Mouse (Mus musculus): ENCODE measurements at regions not wholly inside any gene's neighbourhood (a gene's known extent, or its start where the extent isn't known, plus 50 kb on each side); places are given as distances from the start of the nearest gene placed in this dataset.

GRCm38 (mm10) chr1:128535537-128536150 lies 56.4 kb downstream of the Cxcr4 start:
- TF ChIP-seq CTCF (IDR thresholded peaks at IDR 0.05; ENCODE audit: insufficient read depth, low read depth, low read length) (no peak), POLR2A (IDR thresholded peaks at IDR 0.05; ENCODE audit: insufficient read depth, low read depth, low read length) (no peak)
- no peak overlapping the region for H3K4me3 ChIP-seq (ENCODE audit: insufficient read depth, low read depth, low read length)
- 69% methylated on average over 10 of the region's 10 CpGs for WGBS
- H3K4me1 ChIP-seq (ENCODE audit: control insufficient read depth, insufficient read depth, low read length), result no peaks in the 10 kb centered on the region
- no peak overlapping the region for H3K27ac ChIP-seq (ENCODE audit: insufficient read depth, low read depth, low read length)

DNA sequence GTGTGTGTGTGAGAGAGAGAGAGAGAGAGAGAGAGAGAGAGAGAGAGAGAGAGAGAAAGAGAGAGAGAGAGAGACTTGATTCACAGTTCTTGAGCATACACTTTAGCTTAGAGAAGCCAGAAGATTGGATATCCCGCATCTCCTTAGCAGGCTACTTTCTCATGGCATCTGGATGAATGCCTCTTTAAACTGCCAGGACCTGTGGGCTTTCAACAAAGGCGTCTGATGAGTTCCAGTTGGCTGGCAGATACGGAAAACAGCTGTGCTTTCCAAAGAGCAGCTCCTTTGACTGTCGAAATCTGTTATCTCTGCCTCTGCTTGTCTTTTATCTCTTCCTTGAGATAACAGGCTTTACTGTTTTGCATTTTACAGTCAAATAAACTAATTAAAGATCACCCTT lies 59.5 kb downstream of the Cxcr4 start:
- Histone ChIP-seq H3K4me1 (ENCODE audit: control insufficient read depth, insufficient read depth, low read length) (no peaks in the 10 kb centered on the region), H3K4me3 (ENCODE audit: insufficient read depth, low read depth, low read length) (no peak overlapping the region), H3K27ac (ENCODE audit: insufficient read depth, low read depth, low read length) (no peak overlapping the region)
- TF ChIP-seq POLR2A (IDR thresholded peaks at IDR 0.05; ENCODE audit: insufficient read depth, low read depth, low read length) (no peak), CTCF (IDR thresholded peaks at IDR 0.05; ENCODE audit: insufficient read depth, low read depth, low read length) (no peak)
- WGBS, result 35% methylated on average over 4 of the region's 4 CpGs

- Histone ChIP-seq H3K27ac (ENCODE audit: insufficient read depth, low read depth, low read length) (no peak overlapping the region), H3K4me3 (ENCODE audit: insufficient read depth, low read depth, low read length) (no peak overlapping the region), H3K4me1 (ENCODE audit: control insufficient read depth, insufficient read depth, low read length) (no peaks in the 10 kb centered on the region)
- TF ChIP-seq POLR2A (IDR thresholded peaks at IDR 0.05; ENCODE audit: insufficient read depth, low read depth, low read length), result no peak
- no peak for TF ChIP-seq CTCF (IDR thresholded peaks at IDR 0.05; ENCODE audit: insufficient read depth, low read depth, low read length)
- 89% methylated on average over 4 of the region's 4 CpGs for WGBS
Observed at GRCm38 (mm10) chr1:128529808-128530545, 62.1 kb downstream of the Cxcr4 start.

GRCm38 (mm10) chr1:128519234-128519633 lies 72.9 kb downstream of the Cxcr4 start:
- 97% methylated on average over 4 of the region's 4 CpGs for WGBS
- TF ChIP-seq POLR2A (IDR thresholded peaks at IDR 0.05; ENCODE audit: insufficient read depth, low read depth, low read length) (no peak), CTCF (IDR thresholded peaks at IDR 0.05; ENCODE audit: insufficient read depth, low read depth, low read length) (no peak)
- no peaks in the 10 kb centered on the region for H3K4me1 ChIP-seq (ENCODE audit: control insufficient read depth, insufficient read depth, low read length)
- no peak overlapping the region for H3K27ac ChIP-seq (ENCODE audit: insufficient read depth, low read depth, low read length)
- no peak overlapping the region for H3K4me3 ChIP-seq (ENCODE audit: insufficient read depth, low read depth, low read length)

- TF ChIP-seq CTCF (IDR thresholded peaks at IDR 0.05; ENCODE audit: insufficient read depth, low read depth, low read length), result no peak
- TF ChIP-seq POLR2A (IDR thresholded peaks at IDR 0.05; ENCODE audit: insufficient read depth, low read depth, low read length), result no peak
- Histone ChIP-seq H3K27ac (ENCODE audit: insufficient read depth, low read depth, low read length) (no peak overlapping the region), H3K4me1 (ENCODE audit: control insufficient read depth, insufficient read depth, low read length) (no peaks in the 10 kb centered on the region), H3K4me3 (ENCODE audit: insufficient read depth, low read depth, low read length) (no peak overlapping the region)
- 91% methylated on average over 5 of the region's 5 CpGs for WGBS
Observed at GRCm38 (mm10) chr1:128518514-128518913, 73.6 kb downstream of the Cxcr4 start.

DNA sequence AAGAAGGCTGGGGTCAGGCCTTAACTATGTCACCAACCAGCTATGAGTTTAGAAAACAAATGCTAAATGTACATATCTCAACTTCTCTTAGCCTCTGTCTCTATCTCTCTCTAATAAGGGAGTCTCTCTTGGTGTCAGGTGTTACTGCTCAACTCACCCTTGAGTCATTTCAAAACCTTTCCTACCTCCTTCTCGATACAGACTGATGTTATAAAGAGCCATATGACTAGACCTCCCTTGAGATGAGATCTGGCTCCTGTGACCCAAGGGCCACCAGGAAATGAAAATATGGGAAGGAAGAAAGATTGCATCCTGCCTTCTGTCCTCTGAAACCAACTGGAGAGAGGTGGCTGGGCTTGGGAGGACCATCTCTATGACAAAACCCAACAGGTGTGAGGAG lies 74.7 kb downstream of the Cxcr4 start:
- Histone ChIP-seq H3K4me1 (ENCODE audit: control insufficient read depth, insufficient read depth, low read length) (no peaks in the 10 kb centered on the region), H3K4me3 (ENCODE audit: insufficient read depth, low read depth, low read length) (no peak overlapping the region), H3K27ac (ENCODE audit: insufficient read depth, low read depth, low read length) (no peak overlapping the region)
- TF ChIP-seq CTCF (IDR thresholded peaks at IDR 0.05; ENCODE audit: insufficient read depth, low read depth, low read length), result no peak
- no peak for TF ChIP-seq POLR2A (IDR thresholded peaks at IDR 0.05; ENCODE audit: insufficient read depth, low read depth, low read length)
- WGBS, result 94% methylated on average over 1 of the region's 1 CpGs

DNA sequence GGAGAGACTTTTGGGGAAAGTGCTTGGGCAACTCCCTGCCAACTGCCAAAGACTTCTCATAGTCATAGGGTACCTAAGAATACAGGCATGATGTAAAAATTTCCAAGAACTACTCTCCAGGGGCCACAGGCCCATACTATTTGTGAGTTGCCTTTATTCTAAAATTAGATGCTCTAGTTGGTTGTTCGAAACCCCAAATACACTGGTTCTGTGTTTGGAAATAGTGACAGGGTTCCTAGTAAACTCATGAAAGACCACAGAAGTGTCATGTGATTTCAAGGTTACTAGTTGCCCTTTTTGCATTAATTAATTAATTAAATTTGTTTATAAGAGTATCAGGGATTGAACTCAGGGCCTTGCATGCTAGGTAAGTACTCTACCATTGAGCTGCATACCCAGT lies 77.8 kb downstream of the Cxcr4 start:
- TF ChIP-seq POLR2A (IDR thresholded peaks at IDR 0.05; ENCODE audit: insufficient read depth, low read depth, low read length) (no peak), CTCF (IDR thresholded peaks at IDR 0.05; ENCODE audit: insufficient read depth, low read depth, low read length) (no peak)
- Histone ChIP-seq H3K27ac (ENCODE audit: insufficient read depth, low read depth, low read length) (no peak overlapping the region), H3K4me1 (ENCODE audit: control insufficient read depth, insufficient read depth, low read length) (no peaks in the 10 kb centered on the region), H3K4me3 (ENCODE audit: insufficient read depth, low read depth, low read length) (no peak overlapping the region)
- 95% methylated on average over 1 of the region's 1 CpGs for WGBS

- H3K27ac ChIP-seq (ENCODE audit: insufficient read depth, low read depth, low read length), result no peak overlapping the region
- no peaks in the 10 kb centered on the region for H3K4me1 ChIP-seq (ENCODE audit: control insufficient read depth, insufficient read depth, low read length)
- H3K4me3 ChIP-seq (ENCODE audit: insufficient read depth, low read depth, low read length), result no peak overlapping the region
- WGBS, result 89% methylated on average over 2 of the region's 2 CpGs
- TF ChIP-seq CTCF (IDR thresholded peaks at IDR 0.05; ENCODE audit: insufficient read depth, low read depth, low read length) (no peak), POLR2A (IDR thresholded peaks at IDR 0.05; ENCODE audit: insufficient read depth, low read depth, low read length) (no peak)
Observed at GRCm38 (mm10) chr1:128513911-128514310, 78.2 kb downstream of the Cxcr4 start.

DNA sequence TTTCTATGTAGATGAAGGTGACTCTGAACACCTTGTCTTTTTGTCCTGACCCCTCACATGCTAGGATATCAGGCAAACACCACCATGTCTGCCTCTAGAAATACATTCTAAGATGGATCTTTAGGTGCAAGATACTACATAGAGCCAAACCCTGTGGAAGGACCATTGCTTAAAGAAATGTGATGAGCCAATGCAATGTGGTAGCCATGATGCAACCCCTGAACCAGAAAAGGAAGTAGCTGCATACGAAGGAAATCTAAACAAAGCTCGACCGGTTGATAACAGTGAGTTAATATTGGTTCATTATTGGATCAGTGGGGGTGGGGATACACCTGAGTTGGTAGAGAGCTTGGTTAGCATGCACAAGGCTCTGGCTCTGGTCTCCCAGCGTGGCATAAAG lies 78.9 kb downstream of the Cxcr4 start:
- no peaks in the 10 kb centered on the region for H3K4me1 ChIP-seq (ENCODE audit: control insufficient read depth, insufficient read depth, low read length)
- WGBS, result 90% methylated on average over 4 of the region's 4 CpGs
- TF ChIP-seq CTCF (IDR thresholded peaks at IDR 0.05; ENCODE audit: insufficient read depth, low read depth, low read length) (no peak), POLR2A (IDR thresholded peaks at IDR 0.05; ENCODE audit: insufficient read depth, low read depth, low read length) (no peak)
- no peak overlapping the region for H3K4me3 ChIP-seq (ENCODE audit: insufficient read depth, low read depth, low read length)
- no peak overlapping the region for H3K27ac ChIP-seq (ENCODE audit: insufficient read depth, low read depth, low read length)
